Mouse (Mus musculus) adrenal gland, adult 18-20 months (tissue): ENCODE data around the gene Slc25a26. TPM values are rescaled to one million over a fixed set of nuclear protein-coding genes. Genes with fewer than 3 reads are reported as not detected.

Experiments used
- DNase-seq, 2 experiments: peaks; one replicate each; pipeline ENCODE4 v3.0.0; 2021 to 2022; ENCODE audit warnings: low spot score in 2 of 2
- total RNA-seq, 2 experiments: library from RNA; stranded (reverse); gene quantifications; 1 replicate in 1 of 2; 2 replicates in 1 of 2; pipeline ENCODE4 v1.2.3; 2021

The Slc25a26 gene
- total RNA-seq, 2 experiments from 2014 or later: 13.2 to 13.8 TPM

DNA sequence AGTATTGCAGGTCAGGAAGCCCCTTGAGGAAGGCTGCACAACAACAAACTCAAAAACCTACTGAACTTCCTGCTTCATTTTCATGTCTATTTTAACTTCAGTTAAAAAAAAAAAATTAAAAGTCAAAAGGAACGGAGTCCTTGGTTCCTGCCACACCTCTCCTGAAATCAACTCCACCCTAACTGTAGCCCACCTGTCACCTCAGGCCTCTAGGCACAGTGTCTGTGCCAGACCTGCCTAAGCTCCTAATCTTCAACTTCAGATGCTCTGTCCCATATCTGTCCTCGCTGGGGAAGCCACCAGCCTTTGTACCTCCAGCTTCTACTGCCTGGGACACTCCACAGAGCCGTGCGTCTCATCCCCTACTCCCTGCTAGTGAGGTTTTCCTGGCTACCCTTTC is 134.1 kb downstream of the Slc25a26 start:
- no peak for DNase-seq

DNA sequence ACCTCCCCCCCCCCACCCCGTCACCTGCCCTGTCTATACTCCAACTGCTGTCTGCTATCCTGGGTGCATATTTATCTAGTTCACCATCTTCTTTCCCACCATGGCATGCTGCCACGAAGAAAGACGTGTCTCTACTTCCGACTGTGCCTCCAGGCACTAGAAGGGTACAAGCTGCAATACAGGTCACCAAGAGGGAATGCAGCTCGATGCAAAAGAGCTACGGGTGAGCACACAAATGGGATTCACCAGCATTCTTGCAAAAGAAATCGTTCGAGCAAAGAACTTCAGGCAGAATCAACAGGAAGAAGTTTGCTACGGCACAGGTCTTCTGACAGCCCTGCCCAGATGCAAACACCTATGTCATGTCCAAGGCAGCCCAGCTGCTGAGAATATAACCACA is 134.6 kb downstream of the Slc25a26 start:
- no peak for DNase-seq

DNA sequence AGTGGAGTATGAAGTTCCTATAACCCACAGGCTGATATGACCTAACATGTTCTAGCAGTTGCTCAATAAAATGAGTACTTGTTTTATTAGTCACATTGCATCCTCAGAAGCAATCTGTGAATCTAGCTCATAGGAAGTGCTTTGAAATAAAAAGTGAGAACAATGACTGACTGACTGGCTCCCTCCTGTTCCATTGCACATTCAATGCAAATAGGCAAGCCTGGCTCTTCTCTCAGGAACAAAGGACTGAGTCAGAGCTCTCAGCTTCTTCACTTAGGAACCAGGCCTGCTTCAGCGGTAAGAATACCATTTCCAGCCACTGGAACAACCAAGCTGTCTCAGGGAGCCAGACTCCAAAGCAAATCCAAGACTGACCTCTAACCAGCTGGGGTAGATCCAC is 135.2 kb downstream of the Slc25a26 start:
- DNase-seq: no peak

DNA sequence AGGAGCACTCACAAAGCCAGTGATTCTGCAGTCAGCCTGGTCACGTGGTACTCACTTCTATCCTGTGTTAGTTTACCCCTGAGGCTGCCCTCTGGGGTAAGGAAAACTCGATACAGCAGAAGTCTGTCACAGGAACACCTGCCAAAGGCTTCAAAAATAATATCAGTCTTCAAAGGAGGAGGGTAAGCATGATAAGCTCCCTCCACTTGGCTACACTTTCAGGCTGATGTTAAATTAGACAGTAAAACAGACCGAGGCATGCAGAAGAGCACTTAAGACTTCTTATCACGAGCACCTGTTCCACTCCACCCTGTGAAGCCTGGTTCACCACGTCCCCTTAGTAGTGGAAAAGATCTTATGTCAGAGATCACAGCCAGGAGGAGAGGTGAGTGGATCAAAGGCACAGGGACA is 136.9 kb downstream of the Slc25a26 start:
- no peak for DNase-seq

DNA sequence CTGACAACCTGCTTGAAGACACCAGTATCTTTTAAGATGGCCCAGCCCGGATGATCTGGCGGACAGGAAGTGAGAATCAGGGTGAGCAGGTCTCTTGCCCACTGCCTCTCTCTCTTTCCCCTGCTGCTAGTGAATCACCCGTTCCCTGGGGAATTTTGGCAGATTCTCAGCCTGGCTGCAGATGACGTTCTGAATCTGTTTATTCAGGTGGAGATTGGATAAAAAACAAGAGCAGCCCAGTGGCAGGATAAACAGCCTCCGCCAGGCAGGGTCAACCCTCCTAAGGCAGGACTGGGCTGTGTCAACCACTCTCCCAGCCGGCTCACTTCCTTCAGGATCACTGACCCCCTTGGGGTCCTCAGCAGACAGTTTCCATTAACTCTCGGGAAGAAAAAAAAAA is 140.2 kb downstream of the Slc25a26 start:
- no peak for DNase-seq

DNA sequence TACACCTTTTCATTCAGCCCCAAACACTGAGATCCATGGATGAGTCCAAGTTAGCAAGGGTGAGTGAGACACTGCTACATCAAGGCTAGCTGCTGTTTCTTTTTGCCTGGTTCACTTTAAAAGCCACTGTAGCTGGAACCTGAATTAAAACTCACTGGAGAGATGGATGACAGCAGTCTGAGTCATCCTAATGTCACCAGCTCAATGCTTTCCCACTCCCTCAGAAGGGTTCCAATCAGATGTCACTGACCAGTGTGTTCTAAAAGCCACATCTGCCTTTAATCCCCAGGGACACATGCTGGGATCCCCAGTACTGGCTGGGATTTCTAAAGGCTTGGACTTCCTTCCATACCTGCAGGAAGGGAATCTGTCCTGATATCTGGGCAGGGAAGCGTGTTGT is 141.9 kb downstream of the Slc25a26 start:
- DNase-seq: no peak

DNA sequence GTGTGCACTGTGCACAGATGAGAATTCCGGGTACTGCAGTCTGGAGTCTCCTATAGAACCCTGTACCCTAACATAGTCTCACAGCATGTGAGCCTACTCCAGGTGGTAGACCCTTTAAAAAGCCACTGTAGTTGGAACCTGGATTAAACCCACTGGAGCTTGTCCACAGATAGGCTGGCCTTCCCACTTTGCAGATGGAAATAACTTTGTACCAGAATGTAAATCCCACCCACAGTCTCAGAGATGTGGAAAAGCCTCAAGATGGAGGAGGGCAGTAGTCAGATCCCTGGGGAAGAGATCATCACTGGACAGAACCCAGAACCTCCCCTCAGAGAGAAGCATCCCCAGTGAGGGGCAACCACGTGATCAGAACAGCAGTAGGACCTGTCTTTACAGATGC is 143.9 kb downstream of the Slc25a26 start:
- DNase-seq: no peak

DNA sequence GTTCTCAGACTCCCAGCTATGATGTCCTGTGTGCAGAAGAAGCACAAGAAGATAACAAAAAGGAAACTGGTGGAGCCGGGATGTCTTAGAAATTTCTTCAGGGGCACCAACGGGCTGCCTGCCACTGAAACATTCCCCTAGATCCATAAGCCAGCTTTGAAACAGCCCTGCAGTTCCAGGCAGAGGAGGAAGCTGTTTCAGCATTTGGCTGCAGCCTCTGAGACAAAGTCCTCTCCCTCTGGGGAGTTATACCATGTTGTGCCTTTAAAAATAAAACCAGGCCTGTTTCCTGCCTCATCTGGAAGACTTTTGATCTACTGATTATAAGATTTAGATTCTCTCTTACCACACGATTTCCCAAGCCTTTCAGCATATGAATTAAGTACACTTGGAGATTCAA is 144.5 kb downstream of the Slc25a26 start:
- no peak for DNase-seq

DNA sequence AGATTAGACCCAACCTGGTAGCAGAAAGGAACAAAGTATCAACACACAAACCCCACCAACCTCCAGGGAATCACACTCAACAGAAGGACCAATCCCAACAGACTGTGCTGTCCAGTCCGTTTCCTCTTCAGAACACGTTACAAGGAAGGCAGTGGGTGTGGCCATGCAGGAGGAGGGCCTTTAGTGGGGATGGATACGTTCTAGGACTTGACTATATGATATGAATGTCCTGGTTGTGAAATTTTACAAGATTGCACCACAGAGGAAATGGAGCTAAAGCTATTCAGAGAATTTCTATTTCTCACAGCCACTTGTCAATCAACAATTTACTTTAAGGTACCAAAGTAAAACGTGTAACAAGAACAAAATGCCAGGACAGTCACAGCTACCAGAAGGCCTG is 145.6 kb downstream of the Slc25a26 start:
- no peak for DNase-seq

DNA sequence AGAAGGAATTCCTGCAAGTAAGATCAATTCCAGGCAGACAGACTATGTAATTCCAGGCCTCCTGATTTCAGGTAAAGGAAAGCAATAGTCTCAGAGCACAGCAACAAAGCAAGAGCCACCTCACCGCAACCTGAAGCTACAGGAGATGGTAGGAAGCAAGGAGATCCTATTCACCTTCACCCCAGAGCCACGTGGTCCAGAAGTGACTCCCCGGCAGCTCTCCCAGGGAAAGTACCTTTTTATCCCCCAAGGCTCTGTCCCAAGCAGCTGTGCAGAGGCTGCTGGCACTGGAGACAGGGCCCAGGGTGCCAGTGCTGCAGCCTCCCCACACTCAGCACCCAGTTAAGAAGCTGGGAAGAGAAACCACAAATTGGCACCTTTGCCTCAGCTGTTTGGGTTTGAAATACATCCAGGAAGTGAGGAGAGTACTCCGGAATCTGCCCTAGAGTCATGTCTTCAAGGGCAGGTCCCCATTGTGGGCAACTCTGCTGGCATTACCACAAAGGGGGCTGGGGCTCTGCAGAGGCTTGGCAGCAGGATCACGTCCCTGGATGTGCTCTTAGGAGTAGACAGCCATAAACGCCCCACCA is 146.2 kb downstream of the Slc25a26 start:
- no peak for DNase-seq

DNA sequence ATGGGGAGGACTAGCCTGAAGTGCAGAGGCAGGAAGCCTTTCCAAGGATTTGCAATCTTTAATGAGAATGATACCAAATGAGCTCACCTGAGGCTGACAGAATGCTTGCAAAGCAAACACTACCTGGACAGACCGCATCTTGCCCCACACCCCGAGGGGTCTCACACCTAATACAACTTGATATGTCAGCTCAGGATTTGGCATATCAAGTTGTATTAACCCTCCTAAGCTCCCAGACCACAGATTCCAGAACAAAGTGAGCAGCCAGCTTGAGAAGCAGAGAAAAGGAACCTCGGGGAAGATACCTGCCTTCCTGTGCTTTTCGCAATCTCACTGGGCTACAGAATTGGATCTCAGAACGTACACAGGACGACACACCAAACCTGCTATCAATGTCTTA is 146.8 kb downstream of the Slc25a26 start:
- no peak for DNase-seq

DNA sequence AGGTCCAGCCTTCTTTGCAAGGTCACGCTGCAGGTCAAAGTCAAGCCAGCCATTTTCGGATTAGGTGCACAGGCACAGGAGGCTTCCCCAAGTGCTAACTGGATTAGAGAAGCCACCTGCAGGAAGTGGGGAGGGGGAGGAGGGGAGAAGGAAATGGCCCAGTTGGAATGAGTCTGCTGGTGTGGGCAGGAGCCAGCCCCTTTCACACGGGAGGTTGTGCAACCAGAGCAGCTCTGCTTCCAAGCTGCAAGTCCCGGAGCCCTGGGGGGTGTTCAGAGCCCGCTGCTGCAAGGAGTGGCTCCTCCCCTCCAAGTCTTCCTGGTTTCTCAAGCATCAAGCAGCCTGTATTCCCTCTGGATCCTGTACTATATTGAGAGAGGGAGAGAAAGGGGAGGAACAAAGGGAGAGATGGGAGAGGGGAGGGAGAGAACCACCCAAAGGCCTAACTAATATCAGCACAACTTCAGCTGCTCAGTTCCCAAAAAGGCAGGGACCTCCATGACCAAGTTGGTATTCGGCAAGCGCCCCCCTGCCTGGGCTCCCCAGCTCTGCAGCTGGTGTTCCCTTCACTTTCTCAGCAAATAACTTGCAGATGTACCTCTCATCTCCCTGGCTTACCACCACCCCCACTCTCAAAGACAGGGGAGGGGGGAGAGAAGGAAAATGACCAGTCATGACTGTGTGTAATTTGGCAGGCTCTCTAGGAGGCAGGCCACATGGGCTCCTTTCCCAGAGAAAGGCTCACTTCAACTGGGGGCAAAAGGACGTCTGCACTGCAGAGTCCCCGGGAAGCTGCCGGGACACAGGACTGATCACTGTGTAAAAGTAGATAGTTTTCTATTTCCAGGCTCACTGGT is 147.7 kb downstream of the Slc25a26 start:
- peak in 1 of 2 experiments; percentile 30 for DNase-seq

DNA sequence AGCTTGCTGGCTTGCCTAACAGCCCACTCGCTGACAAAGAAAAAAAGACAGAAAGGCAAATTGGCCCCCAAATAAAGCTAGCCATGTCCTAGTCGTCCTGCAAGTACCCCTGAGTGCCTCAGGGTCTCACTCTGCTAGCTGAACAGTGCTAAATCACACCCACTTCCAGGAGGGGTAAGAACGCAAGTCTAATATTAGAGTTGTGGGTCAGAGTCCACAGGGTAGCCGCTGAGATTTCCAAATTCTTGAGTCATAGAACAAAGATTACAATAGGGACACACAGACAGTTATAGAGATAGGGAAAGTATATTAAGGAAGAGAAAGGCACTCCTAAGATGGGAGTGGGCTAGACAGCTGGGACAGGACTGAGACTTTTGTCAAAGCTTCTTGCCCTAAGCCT is 148.4 kb downstream of the Slc25a26 start:
- no peak for DNase-seq

DNA sequence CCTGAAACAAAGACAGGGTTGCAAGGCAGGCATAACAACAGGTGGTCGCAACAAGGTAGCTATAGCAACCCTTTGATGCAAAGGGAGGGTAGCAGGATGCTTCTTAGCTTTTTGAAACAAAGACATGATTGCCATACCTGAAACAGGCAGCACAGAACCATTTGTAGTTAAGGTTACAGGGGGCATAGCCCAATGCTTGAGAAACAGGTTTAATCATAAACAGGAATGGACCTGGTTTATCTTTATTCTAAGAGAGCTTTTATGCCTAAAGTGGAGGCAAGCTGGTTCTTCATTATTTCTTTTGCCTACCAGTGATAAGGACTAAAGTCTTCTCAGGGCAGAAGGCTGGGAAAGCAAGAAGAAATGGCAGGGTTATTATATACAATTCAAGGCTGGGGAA is 149.5 kb downstream of the Slc25a26 start:
- DNase-seq: no peak

DNA sequence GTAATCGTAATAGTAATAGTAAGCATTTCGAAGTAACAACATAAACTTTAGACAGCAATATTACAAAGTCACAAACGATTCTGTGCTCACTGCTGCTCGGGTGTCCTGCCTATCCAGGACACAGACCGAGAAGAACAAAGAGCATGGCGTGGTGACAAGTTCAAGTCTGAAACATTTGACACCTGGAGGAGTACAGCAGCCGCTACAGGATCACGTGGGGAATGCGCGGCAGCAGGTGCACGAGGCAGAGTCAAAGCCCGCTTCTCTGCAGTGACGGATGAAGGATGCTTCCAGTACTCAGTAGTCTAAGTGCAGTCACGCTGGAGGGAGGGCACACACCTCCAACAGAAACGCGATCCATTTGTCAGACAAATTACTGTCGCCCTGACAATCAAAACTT is 151.4 kb downstream of the Slc25a26 start:
- no peak for DNase-seq

DNA sequence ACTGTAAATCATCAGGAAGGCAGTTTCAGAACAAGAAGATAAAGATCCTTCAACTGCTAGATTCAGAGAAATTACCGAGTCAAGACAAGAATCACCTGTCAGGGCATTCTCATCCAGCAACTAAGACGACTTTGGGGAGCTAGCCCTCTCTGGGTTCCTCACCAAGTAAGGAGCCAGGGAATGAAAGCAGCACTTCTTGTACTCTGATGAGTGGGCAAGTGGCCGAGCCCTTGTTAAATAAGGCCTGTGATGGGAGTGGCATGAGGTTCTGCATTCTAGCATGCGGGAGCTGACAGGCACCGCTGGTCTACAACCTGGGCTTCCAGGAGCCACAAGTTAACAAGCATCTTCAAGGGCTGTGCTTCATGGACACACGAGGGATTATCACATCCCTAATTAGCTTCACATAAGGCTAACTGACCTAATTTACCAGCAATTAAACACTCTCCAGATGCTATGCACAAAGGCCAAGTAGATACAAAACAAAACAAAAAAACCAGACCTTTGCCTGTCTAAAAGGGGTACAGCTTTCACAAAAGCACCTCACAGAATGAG is 152.6 kb downstream of the Slc25a26 start:
- DNase-seq: no peak

DNA sequence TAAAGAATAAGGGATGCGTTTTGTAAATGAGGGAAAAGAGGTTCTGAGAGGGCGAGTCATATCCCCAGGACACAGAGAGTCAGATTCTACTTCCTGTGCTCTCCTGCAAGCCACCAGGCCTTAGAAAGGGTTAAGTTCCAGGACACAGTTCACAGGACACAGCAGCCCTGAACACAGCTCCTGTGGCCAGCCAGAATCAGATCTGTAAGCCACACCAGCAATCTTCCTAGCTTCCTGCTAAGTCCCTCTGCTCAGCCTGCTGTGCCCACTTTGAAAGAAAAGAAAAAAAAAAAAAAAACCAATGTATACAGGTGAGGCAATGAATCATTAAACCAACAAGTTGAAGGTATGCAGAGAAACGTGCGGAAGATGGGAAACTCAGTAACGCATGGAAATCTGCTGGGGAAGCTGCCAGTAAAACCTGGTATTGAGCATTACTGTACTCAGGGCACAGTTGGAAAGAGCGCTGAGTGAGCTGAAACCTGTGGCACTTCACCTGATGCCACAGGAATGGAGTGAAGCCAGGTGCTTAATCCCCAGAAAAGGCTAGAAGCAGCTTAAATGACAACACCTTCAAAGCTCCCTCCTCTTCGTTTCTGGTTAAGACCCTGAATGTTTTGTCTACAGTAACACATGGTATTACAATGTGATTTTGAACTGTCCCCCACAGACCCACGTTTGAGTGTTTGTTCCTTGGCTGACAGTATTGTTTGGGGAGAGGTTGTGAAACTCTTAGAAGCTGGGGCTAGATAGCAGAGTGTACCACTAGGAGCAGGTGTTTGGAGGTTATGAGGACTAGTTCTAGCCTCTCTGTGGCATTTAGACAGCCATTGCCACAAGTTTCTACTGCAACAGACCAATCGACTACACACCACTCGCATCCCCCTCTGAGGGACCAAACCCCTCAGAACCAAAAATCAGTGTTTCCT is 153.5 kb downstream of the Slc25a26 start:
- no peak for DNase-seq
